Mouse (Mus musculus): ENCODE data around the gene Sec14l1.

DNA sequence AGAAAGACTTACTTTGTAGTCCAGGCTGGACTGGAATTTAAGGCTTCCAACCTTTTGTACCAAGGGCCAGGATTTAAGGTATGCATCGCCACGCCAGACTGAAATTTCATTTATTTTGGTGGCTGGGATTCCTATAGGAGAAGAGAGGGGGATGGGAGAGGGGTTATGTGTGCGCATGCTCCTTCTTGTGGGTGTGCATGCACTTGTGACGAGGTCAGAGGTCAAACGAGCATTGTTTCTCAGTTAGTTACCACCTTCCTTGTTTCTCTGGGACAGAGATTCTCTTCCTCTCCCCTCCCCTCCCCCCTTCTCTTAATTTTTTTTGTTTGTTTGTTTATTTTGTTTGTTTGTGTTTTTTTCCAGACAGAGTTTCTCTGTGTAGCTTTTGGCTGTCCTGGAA, 92.5 kb downstream of the Sec14l1 start:
- no peak for TF ChIP-seq CTCF (conservative IDR thresholded peaks at IDR 0.05; ENCODE audit: insufficient read depth, insufficient read length, low read depth, low read length)
- no peak for TF ChIP-seq POLR2A (IDR thresholded peaks at IDR 0.05; ENCODE audit: low read depth, low read length)

All from kidney, adult 2 months (tissue).